8 mouse cellular contexts compared by ENCODE assay signal in the genomic region with DNA sequence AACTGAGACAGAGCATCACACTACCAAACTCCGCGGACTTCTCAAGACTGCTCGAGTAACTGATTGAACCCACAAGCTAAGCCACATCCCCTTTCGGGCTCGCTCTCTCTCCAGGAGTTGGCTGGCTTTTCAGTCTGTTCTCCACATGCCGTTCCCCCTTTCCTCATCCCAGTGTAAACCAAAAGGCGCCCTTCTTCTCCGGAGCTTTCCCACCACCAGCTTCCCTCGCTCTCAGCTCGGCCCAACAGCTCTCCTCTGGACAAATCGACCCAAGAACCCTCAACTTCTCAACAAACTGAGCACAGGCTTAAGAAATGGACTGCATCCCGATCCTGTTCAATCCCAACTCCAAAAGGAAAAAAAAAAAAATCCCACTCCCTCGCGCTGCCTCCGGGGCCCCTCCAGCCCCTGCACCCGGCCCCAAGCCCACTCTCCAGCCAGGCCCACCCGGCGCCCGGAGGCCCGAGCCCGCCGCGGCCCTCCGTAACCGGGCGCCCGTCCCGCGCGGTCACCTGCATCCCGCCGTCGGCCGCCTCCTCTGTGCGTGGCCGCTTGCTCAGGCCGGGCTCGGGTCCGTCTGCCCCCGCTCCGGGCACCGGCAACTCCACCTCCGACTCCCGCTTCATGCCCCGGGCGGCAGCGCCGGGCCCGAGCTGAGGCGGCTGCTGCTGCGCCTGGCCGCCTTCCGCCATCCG. TPM values are rescaled to one million over a fixed set of nuclear protein-coding genes. Genes with fewer than 3 reads are reported as not detected.
DNase-seq lines count a peak whose midpoint lies in the region; ATAC-seq and TF ChIP-seq lines count a peak whose summit lies in the region.

No protein-coding gene starts in this region.

- TF ChIP-seq CTCF in hindbrain, postnatal 0 days (IDR thresholded peaks at IDR 0.05; ENCODE audit: low read depth) = no peak
- TF ChIP-seq CTCF in midbrain, postnatal 0 days (IDR thresholded peaks at IDR 0.05) = no peak

- H3K4me3 ChIP-seq in hindbrain, postnatal 0 days (ENCODE audit: low read length) = peak overlapping the region; percentile 95
- peak overlapping the region; percentile 93 for H3K4me3 ChIP-seq in limb, embryonic 11.5 days (ENCODE audit: low read depth, low read length)
- peak overlapping the region; percentile 98 for H3K4me3 ChIP-seq in midbrain, postnatal 0 days (ENCODE audit: low read depth, low read length)

- H3K27ac ChIP-seq in hindbrain, postnatal 0 days = peak overlapping the region; percentile 99
- H3K27ac ChIP-seq in limb, embryonic 11.5 days (replicated peaks; ENCODE audit: low read depth, low read length) = peak overlapping the region; percentile 95
- peak overlapping the region; percentile 97 for H3K27ac ChIP-seq in midbrain, postnatal 0 days (ENCODE audit: low read depth, low read length)

- H3K9me3 ChIP-seq in hindbrain, postnatal 0 days (ENCODE audit: low read length) = no peaks in the 10 kb centered on the region
- no peaks in the 10 kb centered on the region for H3K9me3 ChIP-seq in limb, embryonic 11.5 days (ENCODE audit: control insufficient read depth, low read length)
- H3K9me3 ChIP-seq in midbrain, postnatal 0 days (ENCODE audit: low read length) = no peaks in the 10 kb centered on the region

- no peaks in the 10 kb centered on the region for H3K36me3 ChIP-seq in hindbrain, postnatal 0 days (ENCODE audit: insufficient read depth, low read length)
- H3K36me3 ChIP-seq in limb, embryonic 11.5 days (ENCODE audit: control insufficient read depth, insufficient read depth, low read length) = no peaks in the 10 kb centered on the region
- H3K36me3 ChIP-seq in midbrain, postnatal 0 days (ENCODE audit: insufficient read depth, low read length) = no peaks in the 10 kb centered on the region

- H3K9ac ChIP-seq in hindbrain, postnatal 0 days (replicated peaks; ENCODE audit: low read length) = peak overlapping the region; percentile 97
- H3K9ac ChIP-seq in limb, embryonic 11.5 days (ENCODE audit: low read length) = peak overlapping the region; percentile 98
- peak overlapping the region; percentile 94 for H3K9ac ChIP-seq in midbrain, postnatal 0 days (replicated peaks; ENCODE audit: low read length, poor library complexity, severe bottlenecking)

- ATAC-seq in hindbrain, postnatal 0 days = peak; percentile 24
- 0 out of 2 replicates have a peak, but pooled peaks have one; percentile 28 for ATAC-seq in limb, embryonic 11.5 days (ENCODE audit: insufficient number of reproducible peaks, low FRiP score, low TSS enrichment, low read depth)
- ATAC-seq in midbrain, postnatal 0 days (ENCODE audit: low FRiP score) = peak; percentile 18; the same call in 1 of the 2 replicates

- peaks cover 20% of the 10 kb centered on the region for H3K4me1 ChIP-seq in hindbrain, postnatal 0 days (ENCODE audit: insufficient read depth, low read length)
- H3K4me1 ChIP-seq in limb, embryonic 11.5 days (ENCODE audit: control insufficient read depth, insufficient read depth, low read length) = peaks cover 32% of the 10 kb centered on the region
- peaks cover 7% of the 10 kb centered on the region for H3K4me1 ChIP-seq in midbrain, postnatal 0 days (ENCODE audit: insufficient read depth, low read length)

- H3K4me2 ChIP-seq in hindbrain, postnatal 0 days (ENCODE audit: low read depth, low read length) = peak overlapping the region; percentile 91
- peak overlapping the region; percentile 52 for H3K4me2 ChIP-seq in limb, embryonic 11.5 days (ENCODE audit: low read depth, severe bottlenecking)
- H3K4me2 ChIP-seq in midbrain, postnatal 0 days (ENCODE audit: low read depth, low read length, poor library complexity, severe bottlenecking) = peak overlapping the region; percentile 75

- under 1% methylated on average over 46 of the region's 54 CpGs for WGBS in hindbrain, postnatal 0 days
- WGBS in limb, embryonic 11.5 days = under 1% methylated on average over 49 of the region's 54 CpGs
- under 1% methylated on average over 53 of the region's 54 CpGs for WGBS in midbrain, postnatal 0 days

- DNase-seq in right cerebral cortex, adult 18-20 months = peak; percentile 26
- no peak for DNase-seq in right cerebral cortex, postnatal 14 days
- peak; percentile 25 to 43 for DNase-seq in cerebellum, postnatal 36 days
- DNase-seq in gastrocnemius, postnatal 10 days = peak; percentile 35
- peak; percentile 71 for DNase-seq in hindbrain, postnatal 0 days (ENCODE audit: low spot score)
- peak; percentile 67 for DNase-seq in limb, embryonic 11.5 days (ENCODE audit: low spot score)
- peak; percentile 57 for DNase-seq in midbrain, postnatal 0 days (ENCODE audit: low spot score)
- peak; percentile 26 for DNase-seq in urinary bladder, postnatal 14 days (ENCODE audit: low spot score)

- no peaks in the 10 kb centered on the region for H3K27me3 ChIP-seq in hindbrain, postnatal 0 days (ENCODE audit: insufficient read depth, low read length)
- H3K27me3 ChIP-seq in limb, embryonic 11.5 days (ENCODE audit: control insufficient read depth, insufficient read depth, low read length) = no peaks in the 10 kb centered on the region
- H3K27me3 ChIP-seq in midbrain, postnatal 0 days (ENCODE audit: insufficient read depth, low read length) = no peaks in the 10 kb centered on the region

RNA-seq across cellular contexts. Expression of gene Rbfox2, which starts 0.8 kb away (rescaled TPM):
- 100 to 1,000 TPM; 219 to 240 TPM for total RNA-seq in gastrocnemius, postnatal 10 days (2021)
- 294 and 339 TPM in 2 replicates for total RNA-seq in hindbrain, postnatal 0 days (2014; rRNA removed)
- polyA plus RNA-seq in hindbrain, postnatal 0 days (2015; fragmentation: Nextera tagmentation; extraction: Ambion mirVana) = 84.1 and 91.9 TPM in 2 replicates
- 71.5 and 74.2 TPM in 2 replicates for polyA plus RNA-seq in limb, embryonic 11.5 days (2014; fragmentation: Nextera tagmentation; extraction: Ambion mirVana)
- total RNA-seq in midbrain, postnatal 0 days (2014; rRNA removed) = 360 and 399 TPM in 2 replicates
- 96.4 and 96.6 TPM in 2 replicates for polyA plus RNA-seq in midbrain, postnatal 0 days (2015; fragmentation: Nextera tagmentation; extraction: Ambion mirVana)
